Mouse (Mus musculus): ENCODE results near the gene Acoxl.

Gene Acoxl

DNA sequence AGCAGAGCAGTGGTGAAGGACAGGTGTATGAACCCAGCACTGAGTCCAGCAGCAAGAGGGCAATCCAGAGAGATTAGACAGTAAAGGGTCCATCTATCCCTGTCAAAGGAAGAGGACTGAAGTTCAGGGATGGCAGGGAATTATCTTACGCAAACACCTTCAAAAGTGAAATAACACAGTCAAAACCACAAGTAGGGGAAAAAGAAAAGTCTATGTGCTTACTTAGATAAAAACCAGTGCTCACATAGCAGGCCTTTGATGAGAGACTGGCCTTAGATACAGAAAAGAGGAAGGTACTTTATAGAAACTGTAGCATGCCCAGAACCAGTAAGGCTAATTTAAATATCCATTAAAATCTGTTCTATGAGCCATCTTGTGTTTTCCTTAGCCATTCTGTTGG lies 246.8 kb downstream of the Acoxl start:
- peak; percentile 59 for DNase-seq

DNA sequence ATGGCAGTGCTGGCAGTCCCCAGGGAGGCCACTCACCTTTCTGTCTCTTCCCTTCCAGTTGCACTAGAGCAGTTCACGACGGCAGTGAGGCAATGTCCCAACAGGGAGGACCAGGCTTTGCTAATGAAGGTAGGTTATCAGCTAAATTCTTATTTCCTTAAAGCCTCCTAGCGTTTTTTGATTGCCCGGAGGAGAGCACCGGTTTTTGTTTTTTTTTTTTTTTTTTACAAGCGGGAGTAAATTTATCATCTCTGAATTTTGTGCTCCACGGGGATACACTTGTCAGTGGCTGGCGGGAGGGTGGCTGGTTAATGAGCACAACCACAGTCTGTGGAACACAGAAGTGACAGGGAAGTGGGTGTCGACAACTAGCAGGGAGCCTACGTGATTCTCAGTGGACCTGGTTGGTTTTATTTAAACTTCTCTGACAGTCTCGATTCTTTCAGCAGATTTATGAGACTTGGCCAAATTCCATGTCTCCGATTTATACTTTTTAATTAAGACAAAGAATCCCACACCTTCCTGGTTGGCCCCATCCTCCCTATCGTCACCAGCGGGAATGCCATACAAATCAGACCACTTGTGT lies 247.7 kb downstream of the Acoxl start:
- peak; percentile 68 for DNase-seq

DNA sequence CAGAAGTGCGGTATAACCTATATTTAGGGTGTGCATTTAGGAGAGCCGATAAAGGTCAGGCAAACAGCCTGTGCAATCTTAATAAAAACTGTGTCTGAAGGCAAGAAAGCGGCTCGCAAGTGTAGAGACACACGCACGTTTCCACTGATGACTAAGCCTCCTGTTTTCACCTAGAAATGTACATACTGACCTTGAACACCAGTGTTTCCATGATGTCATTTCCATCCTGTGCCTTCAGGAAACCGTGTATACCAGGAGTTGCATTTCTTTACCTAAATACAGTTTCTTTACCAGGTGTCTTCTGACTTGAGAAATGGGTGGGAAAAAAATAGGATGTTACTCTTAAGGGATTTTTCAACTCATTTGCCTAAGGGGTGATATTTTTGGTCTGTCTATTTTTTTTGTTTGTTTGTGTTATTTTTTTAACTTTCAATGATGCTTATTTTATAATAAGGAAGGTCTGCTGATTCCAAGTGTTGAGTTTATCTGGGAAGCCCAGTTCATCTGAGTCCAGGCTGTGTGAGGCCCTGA lies 248.4 kb downstream of the Acoxl start:
- peak; percentile 51 for DNase-seq

DNA sequence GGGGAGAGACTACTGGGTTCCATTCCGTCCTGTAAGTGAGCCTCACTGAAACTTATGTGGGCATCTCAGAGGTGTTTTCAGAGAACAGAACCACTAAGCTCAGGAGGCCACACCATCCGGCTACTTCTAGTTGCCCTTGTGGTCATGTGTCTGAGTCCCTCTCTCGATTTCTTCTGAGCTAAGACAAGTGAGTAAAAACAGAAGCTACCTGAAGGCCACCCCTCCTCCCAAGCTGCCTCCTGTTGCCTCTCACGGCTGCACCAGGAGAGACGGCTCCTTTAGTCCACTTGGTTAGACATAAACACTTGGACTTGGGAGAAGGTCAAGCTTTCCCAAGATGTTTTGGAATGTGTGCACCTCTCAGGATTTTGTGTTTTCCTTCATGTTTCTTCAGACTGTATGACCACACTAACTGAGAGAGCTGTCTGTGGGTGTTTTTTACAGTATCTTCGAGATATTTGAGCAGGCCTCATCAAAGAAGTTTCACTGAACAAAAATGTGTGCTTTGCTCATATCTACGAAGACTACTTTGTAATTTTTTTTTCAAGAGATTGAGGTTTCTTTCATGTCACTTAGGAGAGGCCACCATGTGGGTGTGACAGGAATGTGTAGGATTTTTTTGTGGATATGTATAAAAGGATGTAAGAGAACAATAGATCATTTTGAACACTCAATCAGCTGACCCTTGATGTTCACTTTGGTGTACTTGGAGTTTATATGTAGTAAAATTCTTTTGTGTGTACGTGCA lies 249.3 kb downstream of the Acoxl start:
- no peak for DNase-seq

DNA sequence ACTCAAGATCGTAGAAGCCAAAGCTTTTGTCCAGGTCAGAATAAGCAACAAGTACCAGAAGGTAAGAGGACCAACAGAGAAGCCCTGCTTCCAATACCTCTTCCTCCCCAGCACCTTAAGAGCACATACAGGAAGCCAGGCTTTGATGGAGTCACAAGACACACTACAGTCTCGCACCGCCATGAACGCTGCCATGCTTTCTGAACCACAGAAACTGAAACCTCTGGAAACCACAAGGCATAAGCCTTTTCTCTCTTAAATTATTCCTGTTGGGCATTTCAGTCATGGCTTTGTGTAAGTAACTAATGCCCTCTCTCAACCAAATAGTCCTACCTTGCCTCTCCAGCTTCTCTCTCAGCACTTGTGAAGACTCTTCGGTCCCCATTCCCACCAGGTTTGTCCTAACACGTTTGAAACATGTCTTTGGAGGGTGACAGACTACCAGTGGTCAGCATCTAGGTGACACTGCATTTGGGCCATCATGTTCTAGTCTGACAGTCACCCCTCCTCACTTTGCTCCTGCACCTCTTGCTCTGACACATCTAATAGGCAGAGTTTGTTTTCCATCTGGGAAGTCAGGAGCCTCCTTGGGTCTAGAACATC lies 251.7 kb downstream of the Acoxl start:
- DNase-seq = peak; percentile 67

DNA sequence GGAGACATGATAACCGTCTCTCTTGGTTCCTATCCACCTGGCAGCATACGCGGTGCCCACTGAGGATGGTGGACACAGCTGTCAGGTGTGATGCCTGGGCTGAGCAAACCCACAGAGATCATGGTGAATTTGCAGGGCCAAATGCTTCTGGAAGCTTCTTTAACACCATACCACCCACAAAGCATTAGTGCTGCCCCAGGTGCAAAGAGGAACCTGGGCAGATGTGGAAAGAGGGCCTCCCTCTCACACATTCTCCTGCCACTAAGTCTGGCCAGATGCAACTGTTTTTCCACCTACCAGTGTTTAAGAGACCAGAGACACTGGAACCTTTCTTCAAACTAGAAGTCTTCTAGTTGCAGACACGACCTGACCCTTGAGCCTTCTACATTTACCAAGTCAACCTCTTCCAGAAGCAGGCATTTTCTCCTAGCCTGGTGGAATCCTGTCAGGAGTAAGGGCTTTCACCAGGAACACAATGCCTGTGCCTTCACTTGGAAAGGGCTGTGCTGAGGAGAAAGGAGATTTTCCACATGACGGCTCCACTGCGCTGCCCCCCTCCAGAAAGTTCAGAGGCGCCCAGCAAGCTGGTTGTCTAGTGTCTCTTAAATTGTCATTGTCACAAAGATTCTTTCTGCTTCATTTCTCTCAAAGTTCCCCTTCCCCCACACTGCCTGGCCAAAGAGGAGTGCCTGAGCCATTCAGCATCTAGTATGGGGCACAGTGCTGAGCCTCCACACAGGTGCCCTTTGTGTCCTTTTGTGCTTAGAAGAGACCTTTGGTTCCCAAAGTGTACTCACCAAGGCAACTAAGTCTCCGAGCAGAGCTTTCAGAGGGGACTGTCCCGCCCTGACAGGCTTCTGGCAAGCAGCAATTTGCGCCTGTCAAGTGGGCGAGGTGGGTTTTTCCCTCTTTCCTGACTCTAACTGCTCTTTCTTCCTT lies 253.0 kb downstream of the Acoxl start:
- DNase-seq = peak; percentile 72

DNA sequence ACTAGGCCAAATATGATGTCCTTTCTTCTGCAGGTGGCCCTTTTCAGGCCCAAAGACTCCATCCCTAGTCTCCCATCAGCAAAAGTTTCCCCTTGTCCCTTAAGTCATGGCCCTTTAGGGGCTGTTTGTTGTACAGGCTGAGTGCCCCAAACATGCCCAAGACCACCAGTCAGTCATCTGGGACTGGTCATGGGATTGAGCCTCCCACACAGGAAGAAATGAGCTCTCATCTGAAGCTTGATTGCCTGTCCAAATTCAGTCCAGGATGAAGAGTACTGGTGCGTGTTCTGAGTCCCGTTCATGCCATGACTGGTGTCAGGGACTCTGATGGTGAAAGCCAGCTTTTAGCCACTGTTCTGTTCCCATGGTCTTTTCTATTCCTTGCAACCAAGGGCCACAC lies 253.8 kb downstream of the Acoxl start:
- DNase-seq = peak; percentile 74

DNA sequence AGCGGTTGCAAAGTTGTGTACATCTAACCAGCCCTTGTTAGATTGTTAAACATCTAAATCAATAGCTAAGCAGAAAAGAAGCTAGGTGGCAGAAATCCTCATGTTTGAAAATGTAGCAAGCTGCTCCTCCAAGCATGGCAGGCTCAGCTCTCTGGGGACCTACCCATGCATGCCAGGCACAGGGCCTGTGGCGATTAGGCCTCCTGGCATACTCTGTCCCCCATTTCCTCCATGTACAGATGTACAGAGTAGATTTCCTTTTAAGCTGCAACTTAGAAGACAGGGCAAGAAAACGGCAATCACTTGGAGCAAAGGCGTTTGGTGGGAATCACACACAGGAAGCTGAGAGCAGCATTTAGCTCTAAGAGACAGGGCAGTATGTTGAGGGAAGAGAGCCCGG lies 255.5 kb downstream of the Acoxl start:
- peak; percentile 73 for DNase-seq

DNA sequence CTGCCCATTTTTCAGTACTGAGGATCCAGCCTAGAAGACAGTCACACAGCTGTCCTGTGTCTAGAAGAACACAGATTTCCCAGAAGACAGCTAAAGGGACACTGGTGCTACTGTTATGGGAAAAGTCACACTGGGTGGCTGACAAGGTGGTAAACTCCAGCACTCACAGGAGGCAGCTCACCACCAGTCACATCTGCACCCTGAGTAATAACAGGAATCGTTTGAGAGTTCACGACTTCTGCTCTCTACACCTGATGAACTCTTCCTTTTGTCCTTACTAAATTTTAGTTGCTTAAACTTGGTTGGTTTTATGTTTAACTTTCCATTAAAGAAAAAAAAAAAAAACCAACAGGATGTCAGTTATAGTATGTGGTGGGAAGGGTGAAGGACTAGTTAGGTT lies 255.9 kb downstream of the Acoxl start:
- no peak for DNase-seq

DNA sequence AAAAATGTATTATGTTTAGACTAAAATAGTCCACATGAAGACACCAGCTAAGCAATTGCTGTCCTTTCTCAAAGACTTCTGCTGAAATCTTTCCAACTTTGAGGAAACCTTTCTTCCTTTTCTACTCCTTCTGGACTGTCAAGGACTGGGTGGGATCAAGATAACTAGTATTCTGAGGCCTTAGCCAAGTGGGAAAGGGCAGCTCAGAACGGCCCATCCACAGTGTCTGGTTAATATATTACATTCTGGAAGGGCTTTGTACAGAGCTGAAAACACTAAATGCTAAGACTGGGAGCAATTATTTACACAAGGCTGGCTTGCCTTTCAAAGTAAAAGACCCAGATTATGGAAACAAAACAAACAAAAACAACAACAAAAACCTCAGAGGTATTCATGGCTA lies 256.6 kb downstream of the Acoxl start:
- no peak for DNase-seq

DNA sequence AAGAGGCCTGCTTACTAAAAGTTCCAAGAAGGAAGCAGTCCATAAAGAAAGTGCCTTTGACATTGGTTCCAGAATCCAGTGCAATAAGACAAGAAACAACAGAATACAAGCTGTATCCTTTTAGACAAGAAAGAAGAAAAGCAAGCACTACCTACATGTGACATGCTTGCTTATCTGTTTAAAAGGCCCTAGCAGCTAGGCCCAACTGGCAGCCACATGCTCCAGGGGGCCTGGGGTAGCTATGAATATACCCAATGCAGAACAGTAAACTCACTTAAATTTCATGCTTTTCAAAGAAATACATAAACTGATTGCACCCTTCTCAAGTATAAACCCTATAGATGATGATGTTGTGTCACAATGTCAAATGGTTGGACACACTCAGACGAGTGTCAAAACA lies 257.4 kb downstream of the Acoxl start:
- no peak for DNase-seq

DNA sequence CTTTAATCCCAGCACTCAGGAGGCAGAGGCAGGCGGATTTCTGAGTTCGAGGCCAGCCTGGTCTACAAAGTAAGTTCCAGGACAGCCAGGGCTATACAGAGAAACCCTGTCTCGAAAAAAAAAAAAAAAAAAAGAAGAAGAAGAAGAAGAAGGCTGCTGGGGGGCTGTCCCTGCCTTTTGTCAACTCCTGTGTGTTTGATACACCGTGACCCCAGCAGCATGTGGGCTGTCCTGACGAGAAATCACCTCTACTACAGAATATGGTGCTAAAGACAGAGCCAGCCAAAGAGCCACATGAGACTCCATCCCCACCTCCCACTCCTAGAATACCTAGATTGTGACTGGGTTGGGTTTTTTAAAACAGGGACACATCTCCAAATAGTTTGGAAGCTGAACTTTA lies 259.4 kb downstream of the Acoxl start:
- DNase-seq = peak; percentile 50

DNA sequence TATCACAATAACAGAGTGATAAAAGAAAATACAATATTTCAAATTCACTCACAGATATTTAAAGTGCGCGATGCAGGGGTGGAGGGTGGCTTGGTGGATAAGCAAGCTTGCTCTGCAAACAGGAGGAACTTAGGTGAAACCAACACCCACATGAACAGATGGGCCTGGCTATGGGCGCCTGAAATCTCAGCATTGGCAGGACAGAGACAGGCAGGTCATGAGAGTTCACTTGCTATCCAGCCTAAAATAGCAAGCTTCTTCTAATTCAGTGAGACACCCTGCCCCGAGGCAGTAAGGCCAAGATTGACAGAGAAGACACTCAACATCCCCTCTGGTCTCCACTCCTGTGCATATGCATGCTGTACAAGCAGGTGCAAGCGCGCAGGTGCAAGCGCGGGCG lies 263.4 kb downstream of the Acoxl start:
- DNase-seq = peak; percentile 88

DNA sequence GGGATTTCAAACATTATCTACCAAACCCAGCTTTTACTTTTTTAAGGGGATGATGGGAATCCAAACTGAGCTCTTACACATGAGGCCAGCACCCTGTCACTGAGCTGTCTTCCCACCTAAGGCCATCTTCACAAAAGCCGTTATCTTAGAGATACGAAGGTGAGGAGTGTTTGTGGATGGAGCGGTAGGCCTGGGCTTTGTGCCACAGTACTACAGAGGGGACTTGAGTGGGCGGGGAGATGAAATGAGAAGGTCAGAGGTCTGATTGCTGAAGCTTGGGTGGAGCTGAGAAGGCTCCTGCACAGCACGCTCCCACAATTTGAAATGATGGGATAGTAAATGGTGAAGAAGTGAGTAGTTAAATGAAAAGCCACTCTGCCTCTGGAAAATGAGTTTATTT lies 266.1 kb downstream of the Acoxl start:
- peak; percentile 86 for DNase-seq

DNA sequence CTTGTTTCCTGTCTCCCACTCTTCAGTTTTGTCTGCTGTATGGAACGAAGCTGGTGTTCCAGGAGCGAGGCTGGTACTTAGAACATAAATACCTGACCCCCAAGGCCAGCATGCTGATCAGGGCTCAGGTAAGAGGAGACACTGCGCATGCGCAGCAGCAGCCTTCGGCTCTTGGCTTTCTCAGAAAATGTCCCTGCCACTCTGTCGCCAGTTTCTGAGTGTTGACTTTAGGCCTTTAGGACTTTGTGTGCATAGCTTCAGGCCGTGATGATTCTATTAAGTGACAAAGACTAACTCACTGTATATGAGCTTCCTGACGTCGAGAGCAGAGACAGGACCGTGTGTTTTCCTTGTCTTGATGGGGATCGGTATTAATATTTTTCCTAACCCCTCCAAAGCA lies 267.0 kb downstream of the Acoxl start:
- DNase-seq = peak; percentile 59

DNA sequence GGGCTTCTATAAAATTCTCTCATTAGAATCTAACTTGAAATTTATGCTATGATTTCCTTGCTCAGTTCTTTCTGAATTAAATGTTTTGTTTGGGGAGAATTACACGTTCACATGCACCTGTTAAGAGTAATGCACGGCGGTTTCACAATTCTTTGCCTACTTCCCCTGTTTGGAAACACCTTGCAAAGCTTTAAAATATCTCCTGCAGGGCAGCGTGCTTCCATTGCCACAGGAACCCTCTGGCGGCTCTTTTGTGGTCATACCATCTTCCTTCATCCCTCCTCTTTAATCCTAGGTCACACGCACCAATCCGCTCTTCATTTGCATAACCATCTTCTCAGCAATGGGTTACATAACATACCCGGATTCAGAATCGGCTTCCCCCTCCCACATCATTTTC lies 272.9 kb downstream of the Acoxl start:
- no peak for DNase-seq

DNA sequence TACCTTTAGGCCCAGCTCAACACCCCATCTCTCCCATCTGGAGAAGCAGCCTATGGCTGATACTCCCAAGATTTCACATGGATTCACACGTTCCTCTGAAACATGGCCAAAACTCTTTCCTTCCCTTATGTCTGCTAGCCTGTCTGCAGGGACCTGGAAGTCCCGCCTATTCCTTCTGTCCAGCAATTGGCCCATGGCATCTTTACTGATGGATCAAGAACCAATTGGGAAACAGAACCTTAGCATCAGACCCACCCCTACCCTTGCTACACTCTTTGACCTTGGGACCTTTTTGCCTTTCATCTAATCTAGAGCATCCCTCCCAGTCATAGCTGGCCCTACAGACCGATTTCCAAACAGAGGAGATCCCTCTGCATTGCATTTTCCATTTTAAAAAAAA lies 275.9 kb downstream of the Acoxl start:
- no peak for DNase-seq

DNA sequence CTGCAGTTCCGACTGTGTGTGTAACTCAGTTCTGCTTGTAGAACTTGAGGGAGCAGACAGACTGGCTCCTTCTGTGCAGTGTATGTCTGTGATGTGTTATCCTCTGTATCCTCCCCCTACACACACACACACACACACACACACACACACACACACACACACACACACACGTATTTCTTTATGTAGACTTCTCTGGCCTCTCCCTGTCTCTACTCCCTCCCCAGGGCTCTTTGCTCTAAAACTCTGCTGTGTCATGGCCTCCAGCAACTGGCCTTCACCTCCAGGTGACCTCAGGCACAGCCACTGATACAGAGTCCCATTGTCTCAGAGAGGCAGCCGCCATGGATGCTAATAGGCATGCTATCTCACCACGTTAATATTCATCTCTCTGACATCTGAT lies 276.9 kb downstream of the Acoxl start:
- peak; percentile 71 for DNase-seq

DNA sequence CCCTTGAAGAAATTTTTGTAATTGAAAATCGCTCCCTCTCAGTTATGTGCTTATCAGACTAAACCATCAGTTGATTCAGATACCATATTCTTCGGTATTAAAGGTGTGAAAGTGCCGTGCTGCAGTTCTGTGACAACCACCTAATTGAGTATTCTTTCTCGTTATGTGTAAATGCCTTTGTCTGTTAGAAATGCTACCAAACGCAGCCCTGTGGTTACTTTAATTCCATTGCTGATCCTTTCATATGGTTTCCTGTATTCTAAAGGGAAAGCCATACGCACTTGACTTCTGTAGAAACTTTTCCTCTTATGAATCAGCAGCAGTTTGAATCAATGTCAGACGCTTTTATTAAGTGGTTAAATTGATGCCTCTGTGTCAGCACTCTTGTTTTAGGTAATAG lies 278.9 kb downstream of the Acoxl start:
- no peak for DNase-seq

DNA sequence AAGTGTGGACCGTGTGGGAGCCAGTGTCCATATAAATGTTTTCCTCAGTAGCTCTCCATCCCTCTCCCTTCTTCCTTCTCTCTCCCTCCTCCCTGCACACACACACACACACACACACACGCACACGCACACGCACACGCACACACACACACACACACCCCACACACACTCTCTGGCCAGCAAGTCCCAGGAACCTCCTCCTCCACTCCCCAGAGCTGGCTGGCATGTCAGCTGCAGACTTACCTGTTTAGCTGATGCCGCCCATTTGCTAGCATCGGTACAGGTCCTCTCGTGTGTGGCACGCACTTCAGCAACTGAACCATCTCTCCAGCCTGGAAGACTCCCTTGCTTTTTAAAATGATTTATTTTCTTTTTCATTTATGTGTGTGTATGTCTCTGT lies 280.3 kb downstream of the Acoxl start:
- peak; percentile 74 for DNase-seq

DNA sequence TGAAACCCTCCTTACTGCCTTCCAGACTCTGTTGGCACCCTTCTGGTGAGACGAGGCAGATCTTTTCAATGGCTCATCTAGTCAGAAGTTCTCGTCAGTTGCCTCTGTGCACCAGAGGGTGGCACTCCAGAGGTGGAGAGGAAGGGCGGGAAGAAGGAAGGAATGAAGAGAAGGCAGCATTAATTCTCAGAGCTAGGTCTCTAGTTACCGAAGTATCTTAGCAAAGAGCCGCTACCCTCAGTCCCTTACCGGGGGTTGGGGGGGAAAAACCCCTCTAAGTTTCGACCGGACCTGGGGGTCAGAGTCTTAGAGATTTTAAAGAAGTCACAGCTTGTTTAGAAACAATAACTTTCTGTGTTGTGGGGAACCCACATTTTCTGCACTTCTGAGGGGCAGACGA lies 283.8 kb downstream of the Acoxl start:
- DNase-seq = peak; percentile 94

DNA sequence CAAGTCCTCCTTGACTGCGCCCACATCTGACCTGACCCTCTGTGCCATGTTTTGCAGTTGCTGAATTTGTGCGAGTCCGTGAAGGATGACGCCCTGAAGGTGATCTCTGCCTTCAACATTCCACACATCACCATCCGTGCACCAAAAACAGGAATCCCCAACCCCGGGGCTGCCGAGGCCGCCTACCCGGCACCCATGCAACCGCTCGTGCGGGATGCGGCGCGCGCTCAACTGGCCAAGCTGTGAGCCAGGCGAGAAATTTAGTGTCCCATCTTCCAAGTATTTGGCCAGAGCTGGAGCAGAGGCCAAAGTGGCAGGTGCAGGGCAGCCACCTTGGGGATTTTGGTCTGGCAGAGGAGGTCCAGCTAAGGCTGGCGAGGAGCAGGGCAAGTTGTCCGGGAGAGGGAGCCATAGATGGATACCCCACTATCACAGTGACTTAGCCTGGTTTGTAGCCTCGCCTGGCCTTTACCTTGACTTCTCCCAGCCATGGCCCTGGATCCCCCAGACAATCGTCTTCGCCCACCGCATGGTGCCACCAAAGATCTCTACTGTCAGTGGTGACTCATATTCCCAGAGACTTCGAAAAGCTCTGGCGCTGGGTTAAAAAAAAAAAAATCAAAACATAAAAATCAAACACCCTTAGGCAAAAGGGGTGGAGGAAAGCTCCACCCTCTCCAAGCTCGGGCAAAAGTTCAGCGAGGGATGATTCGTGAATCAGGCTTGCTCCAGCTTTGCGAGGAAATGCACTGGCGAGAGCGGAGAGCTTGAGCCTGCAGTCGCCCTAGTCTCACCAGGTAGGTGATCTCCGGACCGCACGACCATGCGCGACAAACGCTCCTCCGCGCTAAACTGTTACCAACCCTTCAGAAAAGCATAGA lies 284.5 kb downstream of the Acoxl start:
- DNase-seq = peak; percentile 94

Data from heart, adult 11 months (tissue).